ENCODE assay signal across 18 mouse cellular contexts in genomic region chr11:102901199-102901598, GRCm38 (mm10). TPM values are rescaled to one million over a fixed set of nuclear protein-coding genes. Genes with fewer than 3 reads are reported as not detected.
A peak's percentile ranks its signal among the peaks of the same experiment; 100 is the strongest.
DNase-seq lines count a peak whose midpoint lies in the region; ATAC-seq lines count a peak whose summit lies in the region.
"Had no signal": no experiment of that assay in that cellular context is flagged by ENCODE, and none has a peak within 500 bp of the region (broad histone marks: within the 10 kb centered on the region; RNA-seq: fewer than 3 reads in every experiment).

No protein-coding gene starts in this region.

- H3K4me3 ChIP-seq in heart, embryonic 16.5 days (ENCODE audit: low read length), result no peak overlapping the region; the same call in 1 of the 2 replicates
- no peak overlapping the region for H3K4me3 ChIP-seq in limb, embryonic 13.5 days
- H3K4me3 ChIP-seq in limb, embryonic 10.5 days, result no peak overlapping the region
- H3K4me3 ChIP-seq in neural tube, embryonic 14.5 days (ENCODE audit: low read depth, low read length), result no peak overlapping the region
- H3K4me3 ChIP-seq in neural tube, embryonic 15.5 days (replicated peaks), result no peak overlapping the region
- H3K4me3 ChIP-seq: forebrain, embryonic 12.5 days; stomach, embryonic 15.5 days had no signal

- H3K27me3 ChIP-seq in heart, embryonic 16.5 days (ENCODE audit: control insufficient read depth, insufficient read depth, low read length), result no peaks in the 10 kb centered on the region
- H3K27me3 ChIP-seq in limb, embryonic 13.5 days, result peaks cover 15% of the 10 kb centered on the region
- H3K27me3 ChIP-seq in limb, embryonic 10.5 days (ENCODE audit: low read depth, poor library complexity, severe bottlenecking), result peaks cover 32% of the 10 kb centered on the region
- H3K27me3 ChIP-seq in neural tube, embryonic 14.5 days (ENCODE audit: control insufficient read depth, insufficient read depth, low read length), result no peaks in the 10 kb centered on the region
- peaks cover 14% of the 10 kb centered on the region for H3K27me3 ChIP-seq in neural tube, embryonic 15.5 days (replicated peaks)

- H3K36me3 ChIP-seq in heart, embryonic 16.5 days (ENCODE audit: control insufficient read depth, insufficient read depth), result peaks cover 4% of the 10 kb centered on the region; the same call in 1 of the 2 replicates
- peaks cover 14% of the 10 kb centered on the region for H3K36me3 ChIP-seq in limb, embryonic 13.5 days
- peaks cover 20% of the 10 kb centered on the region for H3K36me3 ChIP-seq in limb, embryonic 10.5 days
- H3K36me3 ChIP-seq in neural tube, embryonic 14.5 days (ENCODE audit: control insufficient read depth, insufficient read depth, low read length), result no peaks in the 10 kb centered on the region
- no peaks in the 10 kb centered on the region for H3K36me3 ChIP-seq in neural tube, embryonic 15.5 days

- H3K27ac ChIP-seq in heart, embryonic 16.5 days (ENCODE audit: low read length), result no peak overlapping the region
- no peak overlapping the region for H3K27ac ChIP-seq in limb, embryonic 13.5 days
- no peak overlapping the region for H3K27ac ChIP-seq in limb, embryonic 10.5 days
- no peak overlapping the region for H3K27ac ChIP-seq in neural tube, embryonic 14.5 days (ENCODE audit: low read depth, low read length)
- no peak overlapping the region for H3K27ac ChIP-seq in neural tube, embryonic 15.5 days (replicated peaks)
- H3K27ac ChIP-seq: forebrain, embryonic 12.5 days; kidney, postnatal 0 days; liver, embryonic 14.5 days; stomach, embryonic 15.5 days had no signal

- H3K4me2 ChIP-seq in heart, embryonic 16.5 days (ENCODE audit: low read depth, low read length), result peak overlapping the region; percentile 35
- no peak overlapping the region for H3K4me2 ChIP-seq in limb, embryonic 13.5 days (replicated peaks)
- H3K4me2 ChIP-seq in neural tube, embryonic 14.5 days (ENCODE audit: low read depth, low read length), result no peak overlapping the region
- H3K4me2 ChIP-seq in neural tube, embryonic 15.5 days, result no peak overlapping the region
- H3K4me2 ChIP-seq: forebrain, embryonic 12.5 days; stomach, embryonic 15.5 days had no signal

- H3K4me1 ChIP-seq in heart, embryonic 16.5 days (ENCODE audit: control insufficient read depth, insufficient read depth, low read length), result no peaks in the 10 kb centered on the region
- H3K4me1 ChIP-seq in limb, embryonic 13.5 days, result no peaks in the 10 kb centered on the region
- peaks cover 19% of the 10 kb centered on the region for H3K4me1 ChIP-seq in limb, embryonic 10.5 days
- peaks cover 10% of the 10 kb centered on the region for H3K4me1 ChIP-seq in neural tube, embryonic 14.5 days (ENCODE audit: control insufficient read depth, insufficient read depth, low read length)
- H3K4me1 ChIP-seq in neural tube, embryonic 15.5 days, result peaks cover 25% of the 10 kb centered on the region
- H3K4me1 ChIP-seq: forebrain, embryonic 12.5 days had no signal

- no peak for ATAC-seq in heart, embryonic 16.5 days (replicated peaks; ENCODE audit: extremely low read depth, insufficient read depth, low FRiP score)
- ATAC-seq in limb, embryonic 13.5 days (ENCODE audit: low FRiP score, low read depth), result 0 out of 2 replicates have a peak, but pooled peaks have one; percentile 27
- ATAC-seq in neural tube, embryonic 14.5 days (ENCODE audit: low read depth), result 0 out of 2 replicates have a peak, but pooled peaks have one; percentile 9
- ATAC-seq in neural tube, embryonic 15.5 days (ENCODE audit: low FRiP score), result no peak
- ATAC-seq in megakaryocyte-erythroid progenitor cell, adult 5-6 weeks (replicated peaks; ENCODE audit: low FRiP score, low TSS enrichment, poor library complexity, severe bottlenecking), result peak; percentile 24; the same call in 1 of the 2 replicates

- intact Hi-C loops in heart, postnatal 36 days (cut with DNase I), result loop anchor here (1.0 to 10.0 kb wide), 3 partner anchors 92 to 424 kb away; no protein-coding TSS in a partner anchor

- no peak for DNase-seq in heart, postnatal 36 days
- DNase-seq in limb, embryonic 10.5 days (ENCODE audit: low spot score), result no peak
- DNase-seq in gastrocnemius, adult 8-10 months (ENCODE audit: low spot score in 2 of 2), result no peak

- no peak overlapping the region for H3K9ac ChIP-seq in heart, embryonic 16.5 days (ENCODE audit: low read length)
- H3K9ac ChIP-seq in limb, embryonic 13.5 days, result no peak overlapping the region
- H3K9ac ChIP-seq in neural tube, embryonic 14.5 days (replicated peaks; ENCODE audit: low read depth, low read length), result no peak overlapping the region
- no peak overlapping the region for H3K9ac ChIP-seq in neural tube, embryonic 15.5 days (replicated peaks)
- H3K9ac ChIP-seq: forebrain, embryonic 12.5 days; liver, embryonic 14.5 days; stomach, embryonic 15.5 days had no signal

- WGBS in heart, embryonic 16.5 days, result 48% methylated on average over 4 of the region's 4 CpGs
- whole genome bisulfite sequencing in limb, embryonic 13.5 days, result 74% methylated on average over 4 of the region's 4 CpGs
- 70% methylated on average over 4 of the region's 4 CpGs for WGBS in limb, embryonic 10.5 days
- WGBS in neural tube, embryonic 14.5 days, result 62% methylated on average over 4 of the region's 4 CpGs
- WGBS in neural tube, embryonic 15.5 days, result 72% methylated on average over 4 of the region's 4 CpGs

- no peaks in the 10 kb centered on the region for H3K9me3 ChIP-seq in heart, embryonic 16.5 days (replicated peaks; ENCODE audit: control insufficient read depth, low read length)
- no peaks in the 10 kb centered on the region for H3K9me3 ChIP-seq in limb, embryonic 13.5 days
- no peaks in the 10 kb centered on the region for H3K9me3 ChIP-seq in limb, embryonic 10.5 days (replicated peaks)
- H3K9me3 ChIP-seq in neural tube, embryonic 14.5 days (ENCODE audit: control insufficient read depth, low read length), result no peaks in the 10 kb centered on the region
- H3K9me3 ChIP-seq in neural tube, embryonic 15.5 days (replicated peaks), result no peaks in the 10 kb centered on the region
- H3K9me3 ChIP-seq: forebrain, embryonic 12.5 days; stomach, embryonic 15.5 days had no signal

RNA-seq across cellular contexts. Expression of gene Gfap, which starts 0.5 kb away (rescaled TPM):
- 0.26 and 0.30 TPM in 2 replicates for polyA plus RNA-seq in heart, embryonic 16.5 days (2015; fragmentation: Nextera tagmentation; extraction: Ambion mirVana)
- total RNA-seq in heart, postnatal 36 days (2021), result under 1 TPM; 0.19 to 0.31 TPM
- 0.37 and 0.48 TPM in 2 replicates for polyA plus RNA-seq in limb, embryonic 13.5 days (2015; fragmentation: Nextera tagmentation; extraction: Ambion mirVana)
- 0.16 TPM in 1 of 2 replicates, not detected in the other for polyA plus RNA-seq in limb, embryonic 10.5 days (2016; fragmentation: Nextera tagmentation; extraction: Ambion mirVana)
- 0.17 and 0.88 TPM in 2 replicates for polyA plus RNA-seq in neural tube, embryonic 14.5 days (2014; fragmentation: Nextera tagmentation; extraction: Ambion mirVana)
- 2.4 and 4.2 TPM in 2 replicates for polyA plus RNA-seq in neural tube, embryonic 15.5 days (2015; fragmentation: Nextera tagmentation; extraction: Ambion mirVana)
- total RNA-seq in megakaryocyte-erythroid progenitor cell, adult 5-6 weeks (2014; fragmentation: Nextera tagmentation), result 0.40 and 1.1 TPM in 2 replicates
- total RNA-seq in megakaryocyte-erythroid progenitor cell, adult 5-6 weeks (2017), result 0.08 and 1.5 TPM in 2 replicates
- under 1 TPM in 2 of 4 experiments, not detected in 2; 0.11 to 0.36 TPM for total RNA-seq in gastrocnemius, adult 8-10 months (2022)
- total RNA-seq: gastrocnemius, adult 18-20 months had no signal

RNA-seq across cellular contexts. Expression of gene Fam187a, which starts 16.2 kb away (rescaled TPM):
- 0.09 TPM in 1 of 2 replicates, not detected in the other for polyA plus RNA-seq in heart, embryonic 16.5 days (2015; fragmentation: Nextera tagmentation; extraction: Ambion mirVana)
- not detected for total RNA-seq in heart, postnatal 36 days (2021)
- polyA plus RNA-seq in limb, embryonic 13.5 days (2015; fragmentation: Nextera tagmentation; extraction: Ambion mirVana), result not detected in 2 replicates
- not detected in 2 replicates for polyA plus RNA-seq in limb, embryonic 10.5 days (2016; fragmentation: Nextera tagmentation; extraction: Ambion mirVana)
- 0.17 TPM in 1 of 2 replicates, not detected in the other for polyA plus RNA-seq in neural tube, embryonic 14.5 days (2014; fragmentation: Nextera tagmentation; extraction: Ambion mirVana)
- not detected in 2 replicates for polyA plus RNA-seq in neural tube, embryonic 15.5 days (2015; fragmentation: Nextera tagmentation; extraction: Ambion mirVana)
- total RNA-seq in megakaryocyte-erythroid progenitor cell, adult 5-6 weeks (2014; fragmentation: Nextera tagmentation), result not detected in 2 replicates
- total RNA-seq in megakaryocyte-erythroid progenitor cell, adult 5-6 weeks (2017), result not detected in 2 replicates
- total RNA-seq in gastrocnemius, adult 8-10 months (2022), result not detected
- total RNA-seq: adrenal gland, postnatal 10 days; gastrocnemius, adult 18-20 months; heart, adult 8-10 months; left cerebral cortex, postnatal 10 days had no signal
- polyA plus RNA-seq: embryonic facial prominence, embryonic 14.5 days; forebrain, embryonic 12.5 days; kidney, postnatal 0 days; stomach, embryonic 15.5 days; thymus, postnatal 0 days had no signal

RNA-seq across cellular contexts. Expression of gene Ccdc103, which starts 20.2 kb away (rescaled TPM):
- polyA plus RNA-seq in heart, embryonic 16.5 days (2015; fragmentation: Nextera tagmentation; extraction: Ambion mirVana), result 0.64 and 0.77 TPM in 2 replicates
- total RNA-seq in heart, postnatal 36 days (2021), result not detected
- polyA plus RNA-seq in limb, embryonic 13.5 days (2015; fragmentation: Nextera tagmentation; extraction: Ambion mirVana), result 0.93 and 1.0 TPM in 2 replicates
- polyA plus RNA-seq in limb, embryonic 10.5 days (2016; fragmentation: Nextera tagmentation; extraction: Ambion mirVana), result 1.3 and 1.5 TPM in 2 replicates
- polyA plus RNA-seq in neural tube, embryonic 14.5 days (2014; fragmentation: Nextera tagmentation; extraction: Ambion mirVana), result 2.1 and 2.4 TPM in 2 replicates
- 1.5 and 1.7 TPM in 2 replicates for polyA plus RNA-seq in neural tube, embryonic 15.5 days (2015; fragmentation: Nextera tagmentation; extraction: Ambion mirVana)
- total RNA-seq in megakaryocyte-erythroid progenitor cell, adult 5-6 weeks (2014; fragmentation: Nextera tagmentation), result 2.0 TPM in 1 of 2 replicates, not detected in the other
- total RNA-seq in megakaryocyte-erythroid progenitor cell, adult 5-6 weeks (2017), result not detected in 2 replicates
- total RNA-seq in gastrocnemius, adult 8-10 months (2022), result not detected
- total RNA-seq: gastrocnemius, adult 18-20 months had no signal

RNA-seq across cellular contexts. Expression of gene Eftud2, which starts 20.4 kb away (rescaled TPM):
- polyA plus RNA-seq in heart, embryonic 16.5 days (2015; fragmentation: Nextera tagmentation; extraction: Ambion mirVana), result 114 and 115 TPM in 2 replicates
- total RNA-seq in heart, postnatal 36 days (2021), result 10 to 100 TPM; 32.7 to 37.9 TPM
- 193 and 199 TPM in 2 replicates for polyA plus RNA-seq in limb, embryonic 13.5 days (2015; fragmentation: Nextera tagmentation; extraction: Ambion mirVana)
- polyA plus RNA-seq in limb, embryonic 10.5 days (2016; fragmentation: Nextera tagmentation; extraction: Ambion mirVana), result 360 and 374 TPM in 2 replicates
- polyA plus RNA-seq in neural tube, embryonic 14.5 days (2014; fragmentation: Nextera tagmentation; extraction: Ambion mirVana), result 113 and 135 TPM in 2 replicates
- polyA plus RNA-seq in neural tube, embryonic 15.5 days (2015; fragmentation: Nextera tagmentation; extraction: Ambion mirVana), result 121 and 147 TPM in 2 replicates
- 335 and 342 TPM in 2 replicates for total RNA-seq in megakaryocyte-erythroid progenitor cell, adult 5-6 weeks (2014; fragmentation: Nextera tagmentation)
- 171 and 175 TPM in 2 replicates for total RNA-seq in megakaryocyte-erythroid progenitor cell, adult 5-6 weeks (2017)
- 10 to 100 TPM; 19.9 to 25.3 (median 23.8) TPM for total RNA-seq in gastrocnemius, adult 8-10 months (2022)

RNA-seq across cellular contexts. Expression of gene Kif18b, which starts 23.7 kb away (rescaled TPM):
- polyA plus RNA-seq in heart, embryonic 16.5 days (2015; fragmentation: Nextera tagmentation; extraction: Ambion mirVana), result 6.6 and 7.6 TPM in 2 replicates
- under 1 TPM; 0.42 to 0.79 TPM for total RNA-seq in heart, postnatal 36 days (2021)
- 10.8 and 11.0 TPM in 2 replicates for polyA plus RNA-seq in limb, embryonic 13.5 days (2015; fragmentation: Nextera tagmentation; extraction: Ambion mirVana)
- polyA plus RNA-seq in limb, embryonic 10.5 days (2016; fragmentation: Nextera tagmentation; extraction: Ambion mirVana), result 16.1 and 18.4 TPM in 2 replicates
- 0.84 and 0.88 TPM in 2 replicates for polyA plus RNA-seq in neural tube, embryonic 14.5 days (2014; fragmentation: Nextera tagmentation; extraction: Ambion mirVana)
- 1.9 and 3.9 TPM in 2 replicates for polyA plus RNA-seq in neural tube, embryonic 15.5 days (2015; fragmentation: Nextera tagmentation; extraction: Ambion mirVana)
- 26.7 and 29.3 TPM in 2 replicates for total RNA-seq in megakaryocyte-erythroid progenitor cell, adult 5-6 weeks (2014; fragmentation: Nextera tagmentation)
- 11.4 and 14.5 TPM in 2 replicates for total RNA-seq in megakaryocyte-erythroid progenitor cell, adult 5-6 weeks (2017)
- not detected for total RNA-seq in gastrocnemius, adult 8-10 months (2022)
- total RNA-seq: gastrocnemius, adult 18-20 months had no signal

Comparison
In these comparisons a context has a peak if more than half of its experiments do, and no peak if none do; other contexts are left out.
1. ATAC-seq: peak in limb, embryonic 13.5 days (single experiment), neural tube, embryonic 14.5 days (single experiment) and megakaryocyte-erythroid progenitor cell, adult 5-6 weeks (single experiment); none in heart, embryonic 16.5 days (single experiment) and neural tube, embryonic 15.5 days (single experiment).